1 mouse cellular context compared by ENCODE assay signal in genomic region chr4:44668172-44668571, GRCm38 (mm10).
TF ChIP-seq lines count a peak whose summit lies in the region.

No protein-coding gene starts in this region.

TF ChIP-seq in CH12.LX, 34 proteins besides CTCF, POLR2A, EP300 and RAD21 (continued from another document):
- 0 out of 2 replicates have a peak, but pooled peaks have one; percentile 15 for TF ChIP-seq NRF1 (IDR thresholded peaks at IDR 0.05; ENCODE audit: low read depth, low read length)
- TF ChIP-seq SIN3A (IDR thresholded peaks at IDR 0.05; ENCODE audit: low read length) = peak; percentile 54; the same call in 1 of the 2 replicates
- no peak for TF ChIP-seq GABPA (IDR thresholded peaks at IDR 0.05; ENCODE audit: insufficient replicate concordance, low read depth, low read length)
- TF ChIP-seq JUN (IDR thresholded peaks at IDR 0.05; ENCODE audit: insufficient read depth, low read depth, low read length) = no peak
- no peak for TF ChIP-seq PAX5 (IDR thresholded peaks at IDR 0.05; ENCODE audit: low read length)
- peak; percentile 12; the same call in 1 of the 2 replicates for TF ChIP-seq MYC (IDR thresholded peaks at IDR 0.05; ENCODE audit: low read depth, low read length)
- TF ChIP-seq RCOR1 (conservative IDR thresholded peaks at IDR 0.05; ENCODE audit: low read depth, low read length) = no peak
- TF ChIP-seq MXI1 (IDR thresholded peaks at IDR 0.05; ENCODE audit: low read depth, low read length) = 0 out of 2 replicates have a peak, but pooled peaks have one; percentile 8
